Mouse (Mus musculus) kidney, adult 2 months (tissue): ENCODE data around the gene Prss56.

Source experiments
- CTCF ChIP-seq: fragments of 200-500 bp; conservative IDR thresholded peaks from 2 replicates; pipeline ENCODE4 v1.5.1; 2011; ENCODE audit warnings: low read depth, mild to moderate bottlenecking, control low read depth, low read length, moderate library complexity, mixed read lengths; ENCODE audit not compliant: insufficient read depth, insufficient read length
- POLR2A ChIP-seq: fragments of 200-500 bp; IDR thresholded peaks from one replicate; pipeline ENCODE4 v1.6.1; 2011; ENCODE audit warnings: low read depth, low read length, control low read depth

- TF ChIP-seq POLR2A (no peak), CTCF (no peak)
These were observed 49.1 kb downstream of the Prss56 start for GRCm38 (mm10) chr1:87232197-87232596.
